Mouse (Mus musculus): ENCODE measurements around the gene Ifitm3. TPM values are rescaled to one million over a fixed set of nuclear protein-coding genes. Genes with fewer than 3 reads are reported as not detected.

Gene Ifitm3
- polyA plus RNA-seq, 1 experiment, result 47.9 TPM

- Histone ChIP-seq H3K27ac (ENCODE audit: insufficient read depth, low read length) (no peak overlapping the region), H3K4me1 (ENCODE audit: control insufficient read depth, insufficient read depth, low read length) (no peaks in the 10 kb centered on the region), H3K4me3 (replicated peaks; ENCODE audit: insufficient read depth, low read depth, low read length) (no peak overlapping the region), H3K27me3 (ENCODE audit: control insufficient read depth, insufficient read depth, low read length) (no peaks in the 10 kb centered on the region)
- 57% methylated on average over 2 of the region's 2 CpGs for WGBS
- TF ChIP-seq CTCF (IDR thresholded peaks at IDR 0.05; ENCODE audit: borderline replicate concordance, insufficient read depth, low read depth, low read length) (no peak), POLR2A (IDR thresholded peaks at IDR 0.05; ENCODE audit: borderline replicate concordance, insufficient read depth, low read length) (no peak)
- no peak for DNase-seq
Measured at GRCm38 (mm10) chr7:140961416-140961815, 49.2 kb downstream of the Ifitm3 start.

- DNase-seq, result no peak
- WGBS, result 72% methylated on average over 5 of the region's 5 CpGs
- no peaks in the 10 kb centered on the region for H3K27me3 ChIP-seq (ENCODE audit: control insufficient read depth, insufficient read depth, low read length)
Measured at GRCm38 (mm10) chr7:140960026-140960425, 50.5 kb downstream of the Ifitm3 start.

More at GRCm38 (mm10) chr7:140960026-140960425, 50.5 kb downstream of the Ifitm3 start:
- no peak overlapping the region for H3K4me3 ChIP-seq (replicated peaks; ENCODE audit: insufficient read depth, low read depth, low read length)
- no peak overlapping the region for H3K27ac ChIP-seq (ENCODE audit: insufficient read depth, low read length)
- no peak for TF ChIP-seq POLR2A (IDR thresholded peaks at IDR 0.05; ENCODE audit: borderline replicate concordance, insufficient read depth, low read length)
- no peak for TF ChIP-seq CTCF (IDR thresholded peaks at IDR 0.05; ENCODE audit: borderline replicate concordance, insufficient read depth, low read depth, low read length)
- H3K4me1 ChIP-seq (ENCODE audit: control insufficient read depth, insufficient read depth, low read length), result no peaks in the 10 kb centered on the region

Other genes with a start within 250 kb of the Ifitm3 start
- 0.18 and 0.25 TPM in 2 replicates for gene Cyp2e1, start 247.0 kb downstream of the Ifitm3 start, polyA plus RNA-seq (2012; rRNA removed)
- gene Syce1, start 222.9 kb downstream of the Ifitm3 start, polyA plus RNA-seq (2012; rRNA removed), result 0.11 and 0.79 TPM in 2 replicates
- 13.2 and 14.5 TPM in 2 replicates for gene Zfp941, start 188.6 kb downstream of the Ifitm3 start, polyA plus RNA-seq (2012; rRNA removed)
- 0.38 and 0.62 TPM in 2 replicates for gene Urah, start 175.8 kb downstream of the Ifitm3 start, polyA plus RNA-seq (2012; rRNA removed)
- gene Scgb1c1, start 165.2 kb downstream of the Ifitm3 start, polyA plus RNA-seq (2012; rRNA removed), result not detected in 2 replicates
- gene Odf3, start 163.0 kb downstream of the Ifitm3 start, polyA plus RNA-seq (2012; rRNA removed), result 0.13 TPM in 1 of 2 replicates, not detected in the other
- gene Gm45785, start 154.4 kb downstream of the Ifitm3 start, polyA plus RNA-seq (2012; rRNA removed), result 0.15 and 0.25 TPM in 2 replicates
- 71.1 and 74.7 TPM in 2 replicates for gene Ric8a, start 153.8 kb downstream of the Ifitm3 start, polyA plus RNA-seq (2012; rRNA removed)
- gene Bet1l, start 153.2 kb downstream of the Ifitm3 start, polyA plus RNA-seq (2012; rRNA removed), result 30.8 TPM in 2 replicates
- 107 and 109 TPM in 2 replicates for gene Psmd13, start 128.8 kb downstream of the Ifitm3 start, polyA plus RNA-seq (2012; rRNA removed)
- gene Sirt3, start 128.5 kb downstream of the Ifitm3 start, polyA plus RNA-seq (2012; rRNA removed), result 93.6 and 99.4 TPM in 2 replicates
- 4.9 and 7.9 TPM in 2 replicates for gene Cox8b, start 110.3 kb downstream of the Ifitm3 start, polyA plus RNA-seq (2012; rRNA removed)
- 0.18 and 0.54 TPM in 2 replicates for gene Nlrp6, start 89.9 kb downstream of the Ifitm3 start, polyA plus RNA-seq (2012; rRNA removed)
- gene Pgghg, start 69.4 kb downstream of the Ifitm3 start, polyA plus RNA-seq (2012; rRNA removed), result 5.6 and 6.6 TPM in 2 replicates
- 0.16 TPM in 1 of 2 replicates, not detected in the other for gene Ifitm5, start 60.5 kb downstream of the Ifitm3 start, polyA plus RNA-seq (2012; rRNA removed)
- not detected in 2 replicates for gene Gm45717, start 54.8 kb downstream of the Ifitm3 start, polyA plus RNA-seq (2012; rRNA removed)
- 31.7 and 35.3 TPM in 2 replicates for gene Ifitm2, start 54.8 kb downstream of the Ifitm3 start, polyA plus RNA-seq (2012; rRNA removed)
- gene Ifitm1, start 43.5 kb downstream of the Ifitm3 start, polyA plus RNA-seq (2012; rRNA removed), result 19.9 and 20.0 TPM in 2 replicates
- 0.56 and 0.87 TPM in 2 replicates for gene Ifitm6, start 7.2 kb upstream of the Ifitm3 start, polyA plus RNA-seq (2012; rRNA removed)
- not detected in 2 replicates for gene Gm17387, start 18.4 kb upstream of the Ifitm3 start, polyA plus RNA-seq (2012; rRNA removed)
- gene B4galnt4, start 50.3 kb upstream of the Ifitm3 start, polyA plus RNA-seq (2012; rRNA removed), result 79.0 and 90.6 TPM in 2 replicates
- gene Pkp3, start 67.4 kb upstream of the Ifitm3 start, polyA plus RNA-seq (2012; rRNA removed), result 9.6 and 11.2 TPM in 2 replicates
- gene Sigirr, start 89.8 kb upstream of the Ifitm3 start, polyA plus RNA-seq (2012; rRNA removed), result 2.8 and 4.1 TPM in 2 replicates
- gene Ano9, start 107.0 kb upstream of the Ifitm3 start, polyA plus RNA-seq (2012; rRNA removed), result 0.08 TPM in 1 of 2 replicates, not detected in the other
- gene Ptdss2, start 111.6 kb upstream of the Ifitm3 start, polyA plus RNA-seq (2012; rRNA removed), result 62.4 and 64.2 TPM in 2 replicates
- 66.9 and 67.4 TPM in 2 replicates for gene Rnh1, start 162.1 kb upstream of the Ifitm3 start, polyA plus RNA-seq (2012; rRNA removed)
- gene Hras, start 183.2 kb upstream of the Ifitm3 start, polyA plus RNA-seq (2012; rRNA removed), result 169 and 186 TPM in 2 replicates
- 5.6 and 6.3 TPM in 2 replicates for gene Lrrc56, start 183.4 kb upstream of the Ifitm3 start, polyA plus RNA-seq (2012; rRNA removed)
- gene Lmntd2, start 203.3 kb upstream of the Ifitm3 start, polyA plus RNA-seq (2012; rRNA removed), result 0.19 and 0.26 TPM in 2 replicates
- gene Rassf7, start 205.1 kb upstream of the Ifitm3 start, polyA plus RNA-seq (2012; rRNA removed), result 5.5 TPM in 2 replicates
- gene Phrf1, start 218.0 kb upstream of the Ifitm3 start, polyA plus RNA-seq (2012; rRNA removed), result 31.2 and 32.0 TPM in 2 replicates